Mouse (Mus musculus) fibroblast of lung, adult 2 months (primary cell): ENCODE measurements around the gene Ell.

Experiments used
- DNase-seq: peaks from one replicate; pipeline ENCODE4 v3.0.0-alpha.2; 2011; ENCODE audit warnings: low read depth

Gene Ell

GRCm38 (mm10) chr8:70535701-70536100 is 3.6 kb upstream of the Ell start:
- no peak for DNase-seq

- DNase-seq, result peak; percentile 89
Measured at GRCm38 (mm10) chr8:70538024-70538579, 1.2 kb upstream of the Ell start.

GRCm38 (mm10) chr8:70538633-70539076 is 602 bp upstream of the Ell start:
- peak; percentile 97 for DNase-seq

- DNase-seq, result no peak
Measured at GRCm38 (mm10) chr8:70540013-70540506, 803 bp downstream of the Ell start.

- DNase-seq, result peak; percentile 57
Measured at GRCm38 (mm10) chr8:70540507-70541071, 1.3 kb downstream of the Ell start.

GRCm38 (mm10) chr8:70541081-70541480 is 1.8 kb downstream of the Ell start:
- DNase-seq, result no peak

- no peak for DNase-seq
Measured at GRCm38 (mm10) chr8:70544200-70544687, 5.0 kb downstream of the Ell start.

GRCm38 (mm10) chr8:70546412-70546811 is 7.2 kb downstream of the Ell start:
- DNase-seq, result no peak

GRCm38 (mm10) chr8:70547762-70548161 is 8.5 kb downstream of the Ell start:
- DNase-seq, result no peak

GRCm38 (mm10) chr8:70549412-70550184 is 10.3 kb downstream of the Ell start:
- no peak for DNase-seq

- no peak for DNase-seq
Measured at GRCm38 (mm10) chr8:70551558-70552161, 12.4 kb downstream of the Ell start.

GRCm38 (mm10) chr8:70552836-70553235 is 13.6 kb downstream of the Ell start:
- no peak for DNase-seq

- no peak for DNase-seq
Measured at GRCm38 (mm10) chr8:70553740-70554139, 14.5 kb downstream of the Ell start.

- DNase-seq, result no peak
Measured at GRCm38 (mm10) chr8:70555079-70555747, 16.0 kb downstream of the Ell start.

GRCm38 (mm10) chr8:70558334-70558733 is 19.1 kb downstream of the Ell start:
- DNase-seq, result no peak

GRCm38 (mm10) chr8:70558983-70559382 is 19.7 kb downstream of the Ell start:
- no peak for DNase-seq

- no peak for DNase-seq
Measured at GRCm38 (mm10) chr8:70560096-70560495, 20.8 kb downstream of the Ell start.

- no peak for DNase-seq
Measured at GRCm38 (mm10) chr8:70560564-70560963, 21.3 kb downstream of the Ell start.

GRCm38 (mm10) chr8:70561357-70561756 is 22.1 kb downstream of the Ell start:
- DNase-seq, result no peak

- no peak for DNase-seq
Measured at GRCm38 (mm10) chr8:70561809-70562535, 22.7 kb downstream of the Ell start.

- DNase-seq, result no peak
Measured at GRCm38 (mm10) chr8:70562802-70563201, 23.5 kb downstream of the Ell start.
